Mouse (Mus musculus): ENCODE results near the gene Cd300c2. TPM values are rescaled to one million over a fixed set of nuclear protein-coding genes. Genes with fewer than 3 reads are reported as not detected.

The Cd300c2 gene
- under 1 TPM in 1 of 2 experiments, not detected in 1; 0.92 TPM for polyA plus RNA-seq (2017; shearing (Covaris generic))

GRCm38 (mm10) chr11:115001474-115002040 is at the start of gene Cd300c2:
Cd300c2 (minus strand) TSS chr11:115001880.

GRCm38 (mm10) chr11:115048259-115048658 is 46.6 kb upstream of the Cd300c2 start, which contains the start of gene Cd300ld3:
Cd300ld3 (minus strand) TSS chr11:115048409.

GRCm38 (mm10) chr11:115037669-115038068 is 36.0 kb upstream of the Cd300c2 start, which contains the start of gene Cd300ld5:
Cd300ld5 (minus strand) TSS chr11:115037769.

DNA sequence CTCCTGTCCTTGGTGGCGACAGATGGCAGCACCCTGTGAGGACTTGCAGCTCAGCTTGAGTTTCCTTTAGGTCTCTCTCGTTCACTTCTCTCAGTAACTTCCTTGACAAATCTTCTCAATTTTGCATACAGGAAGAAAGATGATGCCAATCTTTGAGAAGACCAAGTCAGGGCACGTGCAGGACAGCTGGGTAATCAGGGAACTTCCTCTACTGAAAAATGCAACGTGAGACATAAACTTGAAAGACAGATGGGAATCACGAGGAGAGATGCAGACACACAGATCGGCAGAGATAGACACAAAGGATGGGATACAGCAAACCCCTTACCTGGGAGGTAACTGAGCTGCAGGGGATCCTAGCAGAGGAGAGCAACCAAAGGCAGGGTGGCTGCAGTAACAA is 25.2 kb upstream of the Cd300c2 start, which contains the start of gene Cd300ld4:
Cd300ld4 (minus strand) TSS at position 101 of the 400 bp plus-strand sequence.

DNA sequence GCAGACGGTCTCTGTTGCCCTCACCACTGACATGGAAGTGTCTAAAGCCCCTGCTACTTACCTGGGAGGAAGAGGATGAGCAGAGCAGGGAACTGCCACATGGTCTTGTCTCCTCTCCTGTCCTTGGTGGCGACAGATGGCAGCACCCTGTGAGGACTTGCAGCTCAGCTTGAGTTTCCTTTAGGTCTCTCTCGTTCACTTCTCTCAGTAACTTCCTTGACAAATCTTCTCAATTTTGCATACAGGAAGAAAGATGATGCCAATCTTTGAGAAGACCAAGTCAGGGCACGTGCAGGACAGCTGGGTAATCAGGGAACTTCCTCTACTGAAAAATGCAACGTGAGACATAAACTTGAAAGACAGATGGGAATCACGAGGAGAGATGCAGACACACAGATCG is 14.4 kb upstream of the Cd300c2 start, which contains the start of gene Cd300ld2:
Cd300ld2 (minus strand) TSS at position 101 of the 400 bp plus-strand sequence.

GRCm38 (mm10) chr11:114989793-114990192 is 11.9 kb downstream of the Cd300c2 start, which contains the start of gene Cd300ld:
Cd300ld (minus strand) TSS chr11:114989922.

GRCm38 (mm10) chr11:114968752-114969207 is 32.9 kb downstream of the Cd300c2 start, which contains the start of gene Cd300c:
Cd300c (minus strand) TSS chr11:114969157.

Other genes starting within 250 kb of the Cd300c2 start
- gene Kif19a, start 236.5 kb downstream of the Cd300c2 start, polyA plus RNA-seq (2017; shearing (Covaris generic)): under 1 TPM in 1 of 2 experiments, not detected in 1; 0.66 TPM
- 1 to 10 TPM in 1 of 2 experiments, under 1 TPM in 1; 0.58 to 5.4 TPM for gene Btbd17, start 205.9 kb downstream of the Cd300c2 start, polyA plus RNA-seq (2017; shearing (Covaris generic))
- under 1 TPM in 1 of 2 experiments, not detected in 1; 0.43 TPM for gene Gpr142, start 203.0 kb downstream of the Cd300c2 start, polyA plus RNA-seq (2017; shearing (Covaris generic))
- gene Gprc5c, start 150.7 kb downstream of the Cd300c2 start, polyA plus RNA-seq (2017; shearing (Covaris generic)): 1 to 10 TPM in 1 of 2 experiments, under 1 TPM in 1; 0.68 to 1.9 TPM
- 1 to 10 TPM in 1 of 2 experiments, under 1 TPM in 1; 0.05 to 2.3 TPM for gene Cd300a, start 111.8 kb downstream of the Cd300c2 start, polyA plus RNA-seq (2017; shearing (Covaris generic))
- gene Cd300lb, start 67.5 kb downstream of the Cd300c2 start, polyA plus RNA-seq (2017; shearing (Covaris generic)): under 1 TPM in 1 of 2 experiments, not detected in 1; 0.13 TPM
- under 1 TPM in 1 of 2 experiments, not detected in 1; 0.61 TPM for gene Cd300c, start 32.7 kb downstream of the Cd300c2 start, polyA plus RNA-seq (2017; shearing (Covaris generic))
- gene Cd300ld, start 12.0 kb downstream of the Cd300c2 start, polyA plus RNA-seq (2017; shearing (Covaris generic)): under 1 TPM in 1 of 2 experiments, not detected in 1; 0.17 TPM
- not detected for gene Cd300ld2, start 14.3 kb upstream of the Cd300c2 start, polyA plus RNA-seq (2017; shearing (Covaris generic))
- not detected for gene Cd300ld4, start 25.1 kb upstream of the Cd300c2 start, polyA plus RNA-seq (2017; shearing (Covaris generic))
- gene Cd300ld5, start 35.9 kb upstream of the Cd300c2 start, polyA plus RNA-seq (2017; shearing (Covaris generic)): not detected
- not detected for gene Cd300ld3, start 46.5 kb upstream of the Cd300c2 start, polyA plus RNA-seq (2017; shearing (Covaris generic))
- gene Cd300e, start 60.3 kb upstream of the Cd300c2 start, polyA plus RNA-seq (2017; shearing (Covaris generic)): 1 to 10 TPM in 1 of 2 experiments, not detected in 1; 3.1 TPM
- 100 to 1,000 TPM; 154 to 188 TPM for gene Rab37, start 89.6 kb upstream of the Cd300c2 start, polyA plus RNA-seq (2017; shearing (Covaris generic))
- under 1 TPM; 0.39 to 0.98 TPM for gene Cd300lf, start 132.1 kb upstream of the Cd300c2 start, polyA plus RNA-seq (2017; shearing (Covaris generic))
- gene Slc9a3r1, start 161.5 kb upstream of the Cd300c2 start, polyA plus RNA-seq (2017; shearing (Covaris generic)): 100 to 1,000 TPM; 433 to 435 TPM
- 10 to 100 TPM; 15.3 to 15.4 TPM for gene Tmem104, start 185.6 kb upstream of the Cd300c2 start, polyA plus RNA-seq (2017; shearing (Covaris generic))
- 10 to 100 TPM; 14.0 to 15.7 TPM for gene Nat9, start 186.0 kb upstream of the Cd300c2 start, polyA plus RNA-seq (2017; shearing (Covaris generic))